Mouse (Mus musculus) lung, postnatal 0 days (tissue): Measurements from ENCODE around the gene Tigar.

Experiments
- CTCF ChIP-seq: IDR thresholded peaks from 2 replicates; pipeline ENCODE4 v1.5.1; 2016; ENCODE audit warnings: antibody characterized with exemption, mild to moderate bottlenecking
- EP300 ChIP-seq: IDR thresholded peaks from 2 replicates; pipeline ENCODE4 v1.6.1; 2016; ENCODE audit warnings: antibody characterized with exemption, mild to moderate bottlenecking, control low read depth

DNA sequence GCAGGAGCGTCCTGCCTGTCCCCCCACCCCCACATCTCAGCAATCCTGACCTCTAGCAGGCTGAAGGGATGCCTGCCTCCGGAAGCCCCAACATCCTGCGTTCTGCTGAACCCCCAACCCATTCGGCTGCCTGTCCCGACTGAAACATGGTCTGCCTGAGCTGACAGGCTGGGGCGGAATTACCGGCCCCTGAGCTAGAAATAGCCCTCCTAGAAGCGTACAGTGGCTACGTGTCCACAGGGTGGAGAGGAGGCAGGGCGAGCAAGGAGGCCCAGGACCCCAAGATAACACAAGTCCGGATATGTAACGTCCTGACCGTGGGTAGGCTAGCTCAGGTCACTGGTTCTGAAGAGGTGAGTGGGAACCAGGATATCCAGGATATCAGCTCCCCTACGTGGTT, 44.5 kb downstream of the Tigar start:
- TF ChIP-seq CTCF (no peak), EP300 (no peak)
